ENCODE assay signal across 24 mouse cellular contexts in genomic region chr9:48362743-48363142, GRCm38 (mm10). TPM values are rescaled to one million over a fixed set of nuclear protein-coding genes. Genes with fewer than 3 reads are reported as not detected.
DNase-seq lines count a peak whose midpoint lies in the region; ATAC-seq and TF ChIP-seq lines count a peak whose summit lies in the region.
"Had no signal": no experiment of that assay in that cellular context is flagged by ENCODE, and none has a peak within 500 bp of the region (broad histone marks: within the 10 kb centered on the region; RNA-seq: fewer than 3 reads in every experiment).

No protein-coding gene starts in this region.

- no peak for ATAC-seq in lung, embryonic 14.5 days (ENCODE audit: insufficient read depth)
- ATAC-seq in limb, embryonic 12.5 days (ENCODE audit: insufficient number of reproducible peaks, insufficient read depth, low FRiP score, low TSS enrichment, low read depth) = no peak
- no peak for ATAC-seq in liver, embryonic 16.5 days (ENCODE audit: low read depth)
- ATAC-seq: activated CD4-positive, CD25-positive, alpha-beta regulatory T cell, adult 4 months; forebrain, embryonic 15.5 days; hindbrain, embryonic 16.5 days had no signal

- no peak overlapping the region for H3K9ac ChIP-seq in lung, embryonic 14.5 days
- no peak overlapping the region for H3K9ac ChIP-seq in limb, embryonic 12.5 days (replicated peaks)
- H3K9ac ChIP-seq in liver, embryonic 16.5 days (ENCODE audit: low read depth, low read length) = peak overlapping the region; percentile 65
- H3K9ac ChIP-seq: forebrain, embryonic 15.5 days; kidney, embryonic 15.5 days had no signal

- H3K4me3 ChIP-seq in heart, embryonic 10.5 days = no peak overlapping the region
- H3K4me3 ChIP-seq in lung, embryonic 14.5 days (ENCODE audit: low read depth, low read length) = no peak overlapping the region
- no peak overlapping the region for H3K4me3 ChIP-seq in lung, adult 2 months (replicated peaks; ENCODE audit: extremely low read depth, low read depth, low read length)
- no peak overlapping the region for H3K4me3 ChIP-seq in limb, embryonic 12.5 days (replicated peaks)
- peak overlapping the region; percentile 55 for H3K4me3 ChIP-seq in liver, embryonic 16.5 days (ENCODE audit: low read depth, low read length)
- H3K4me3 ChIP-seq: forebrain, embryonic 15.5 days; kidney, embryonic 15.5 days; megakaryocyte, embryonic 14.5 days had no signal

- WGBS in heart, embryonic 10.5 days = 85% methylated on average over 6 of the region's 6 CpGs
- WGBS in lung, embryonic 14.5 days = 77% methylated on average over 6 of the region's 6 CpGs
- 88% methylated on average over 6 of the region's 6 CpGs for WGBS in lung, adult 2 months
- WGBS in limb, embryonic 12.5 days = 81% methylated on average over 6 of the region's 6 CpGs
- 55% methylated on average over 6 of the region's 6 CpGs for WGBS in liver, embryonic 16.5 days (ENCODE audit: insufficient replicate concordance)

- H3K27ac ChIP-seq in heart, embryonic 10.5 days = peak overlapping the region; percentile 70; the same call in 1 of the 2 replicates
- H3K27ac ChIP-seq in lung, embryonic 14.5 days (ENCODE audit: low read depth) = peak overlapping the region; percentile 36; the same call in 1 of the 2 replicates
- H3K27ac ChIP-seq in limb, embryonic 12.5 days = peak overlapping the region; percentile 66; the same call in 1 of the 2 replicates
- peak overlapping the region; percentile 100 for H3K27ac ChIP-seq in liver, embryonic 16.5 days (ENCODE audit: low read length)
- H3K27ac ChIP-seq: forebrain, embryonic 15.5 days; kidney, embryonic 15.5 days had no signal

- no peaks in the 10 kb centered on the region for H3K36me3 ChIP-seq in heart, embryonic 10.5 days
- H3K36me3 ChIP-seq in lung, embryonic 14.5 days (ENCODE audit: insufficient read depth) = no peaks in the 10 kb centered on the region
- no peaks in the 10 kb centered on the region for H3K36me3 ChIP-seq in limb, embryonic 12.5 days
- no peaks in the 10 kb centered on the region for H3K36me3 ChIP-seq in liver, embryonic 16.5 days (ENCODE audit: control insufficient read depth, insufficient read depth)
- H3K36me3 ChIP-seq: forebrain, embryonic 15.5 days; kidney, embryonic 15.5 days had no signal

- no peak overlapping the region for H3K4me2 ChIP-seq in lung, embryonic 14.5 days
- H3K4me2 ChIP-seq in limb, embryonic 12.5 days = no peak overlapping the region
- H3K4me2 ChIP-seq in liver, embryonic 16.5 days (ENCODE audit: low read depth, low read length) = peak overlapping the region; percentile 69
- H3K4me2 ChIP-seq: forebrain, embryonic 15.5 days; kidney, embryonic 15.5 days had no signal

- no peak for TF ChIP-seq POLR2A in lung, adult 2 months (IDR thresholded peaks at IDR 0.05; ENCODE audit: borderline replicate concordance, extremely low read depth, low read depth, low read length)

- H3K9me3 ChIP-seq in heart, embryonic 10.5 days = no peaks in the 10 kb centered on the region
- H3K9me3 ChIP-seq in lung, embryonic 14.5 days (ENCODE audit: low read depth, low read length) = no peaks in the 10 kb centered on the region
- H3K9me3 ChIP-seq in limb, embryonic 12.5 days = no peaks in the 10 kb centered on the region
- no peaks in the 10 kb centered on the region for H3K9me3 ChIP-seq in liver, embryonic 16.5 days (replicated peaks; ENCODE audit: control insufficient read depth, low read length)
- H3K9me3 ChIP-seq: forebrain, embryonic 15.5 days; kidney, embryonic 15.5 days; megakaryocyte, embryonic 14.5 days had no signal

- no peak for DNase-seq in heart, embryonic 10.5 days (ENCODE audit: low spot score)
- no peak for DNase-seq in heart, adult 18-20 months
- no peak for DNase-seq in lung, embryonic 14.5 days
- no peak for DNase-seq in lung, adult 2 months
- DNase-seq in frontal cortex, adult 2 months (ENCODE audit: extremely low spot score in 1 of 2, low spot score in 1 of 2) = no peak
- no peak for DNase-seq in urinary bladder, adult 2 months (ENCODE audit: low spot score)
- DNase-seq: adrenal gland, adult 2 months; adrenal gland, postnatal 36 days; cerebellum, adult 2 months; cerebellum, postnatal 14 days; heart, postnatal 14 days; kidney, adult 18-20 months; kidney, postnatal 25 days; lung, postnatal 4 days; midbrain, embryonic 14.5 days; right cerebral cortex, postnatal 14 days; thymus, postnatal 14 days had no signal

- peaks cover 9% of the 10 kb centered on the region for H3K4me1 ChIP-seq in heart, embryonic 10.5 days
- H3K4me1 ChIP-seq in lung, embryonic 14.5 days (ENCODE audit: insufficient read depth) = no peaks in the 10 kb centered on the region
- H3K4me1 ChIP-seq in lung, adult 2 months (ENCODE audit: control insufficient read depth, insufficient read depth, low read length) = no peaks in the 10 kb centered on the region
- peaks cover 13% of the 10 kb centered on the region; the same call in 1 of the 2 replicates for H3K4me1 ChIP-seq in limb, embryonic 12.5 days (replicated peaks)
- peaks cover 57% of the 10 kb centered on the region for H3K4me1 ChIP-seq in liver, embryonic 16.5 days (ENCODE audit: control insufficient read depth, low read depth, low read length)
- H3K4me1 ChIP-seq: forebrain, embryonic 15.5 days; kidney, embryonic 15.5 days had no signal

- no peak for TF ChIP-seq CTCF in lung, embryonic 14.5 days (IDR thresholded peaks at IDR 0.05; ENCODE audit: low read depth)
- TF ChIP-seq CTCF in lung, adult 2 months (IDR thresholded peaks at IDR 0.05; ENCODE audit: insufficient read depth, low read length) = no peak

- no peaks in the 10 kb centered on the region for H3K27me3 ChIP-seq in heart, embryonic 10.5 days (ENCODE audit: insufficient read depth, poor library complexity, severe bottlenecking)
- no peaks in the 10 kb centered on the region for H3K27me3 ChIP-seq in lung, embryonic 14.5 days (ENCODE audit: insufficient read depth, low read length)
- no peaks in the 10 kb centered on the region for H3K27me3 ChIP-seq in limb, embryonic 12.5 days
- no peaks in the 10 kb centered on the region for H3K27me3 ChIP-seq in liver, embryonic 16.5 days (ENCODE audit: control insufficient read depth, insufficient read depth, low read depth, low read length)
- H3K27me3 ChIP-seq: forebrain, embryonic 15.5 days; kidney, embryonic 15.5 days; megakaryocyte, embryonic 14.5 days had no signal

RNA-seq across cellular contexts. Expression of gene Nxpe2, which starts 9.5 kb away (rescaled TPM):
- polyA plus RNA-seq in heart, embryonic 10.5 days (2016; fragmentation: Nextera tagmentation; extraction: Ambion mirVana) = 2.3 and 2.9 TPM in 2 replicates
- total RNA-seq in heart, adult 18-20 months (2021) = 1 to 10 TPM in 1 of 2 experiments, under 1 TPM in 1; 0.74 to 1.7 TPM
- 0.99 and 1.1 TPM in 2 replicates for polyA plus RNA-seq in lung, embryonic 14.5 days (2014; fragmentation: Nextera tagmentation; extraction: Ambion mirVana)
- 3.0 and 3.1 TPM in 2 replicates for polyA plus RNA-seq in lung, adult 2 months (2012; rRNA removed)
- polyA plus RNA-seq in limb, embryonic 12.5 days (2016; fragmentation: Nextera tagmentation; extraction: Ambion mirVana) = 0.50 and 1.1 TPM in 2 replicates
- polyA plus RNA-seq in liver, embryonic 16.5 days (2015; fragmentation: Nextera tagmentation; extraction: Ambion mirVana) = 120 and 126 TPM in 2 replicates
- 0.50 and 0.80 TPM in 2 replicates for polyA plus RNA-seq in frontal cortex, adult 2 months (2012; rRNA removed)
- polyA plus RNA-seq in urinary bladder, adult 2 months (2012; rRNA removed) = 2.3 and 3.0 TPM in 2 replicates

Comparison
In these comparisons a context has a peak if more than half of its experiments do, and no peak if none do; other contexts are left out.
1. H3K27ac ChIP-seq: peak in every context shown above with its lines; median percentile 100 in liver, embryonic 16.5 days; 70 in heart, embryonic 10.5 days; 66 in limb, embryonic 12.5 days; 36 in lung, embryonic 14.5 days.
2. RNA of gene Nxpe2, which starts 9.5 kb away (polyA plus RNA-seq): 120 to 126 TPM in liver, embryonic 16.5 days; 3.0 to 3.1 TPM in lung, adult 2 months, 2.3 to 3.0 TPM in urinary bladder, adult 2 months, 2.3 to 2.9 TPM in heart, embryonic 10.5 days, 0.99 to 1.1 TPM in lung, embryonic 14.5 days, 0.50 to 0.80 TPM in frontal cortex, adult 2 months and 0.50 to 1.1 TPM in limb, embryonic 12.5 days; every median in the first group is over 10 times any median in the second.